9 mouse cellular contexts compared by ENCODE assay signal in genomic region chr5:81021864-81022305, GRCm38 (mm10). TPM values are rescaled to one million over a fixed set of nuclear protein-coding genes. Genes with fewer than 3 reads are reported as not detected.
A peak's percentile ranks its signal among the peaks of the same experiment; 100 is the strongest.
DNase-seq lines count a peak whose midpoint lies in the region; ATAC-seq and TF ChIP-seq lines count a peak whose summit lies in the region.
"Had no signal": no experiment of that assay in that cellular context is flagged by ENCODE, and none has a peak within 500 bp of the region (broad histone marks: within the 10 kb centered on the region; RNA-seq: fewer than 3 reads in every experiment).

No protein-coding gene starts in this region.

- H3K36me3 ChIP-seq in heart, embryonic 11.5 days (ENCODE audit: control insufficient read depth, insufficient read depth, low read length), result no peaks in the 10 kb centered on the region
- H3K36me3 ChIP-seq in forebrain, embryonic 10.5 days (replicated peaks), result no peaks in the 10 kb centered on the region
- H3K36me3 ChIP-seq in hindbrain, postnatal 0 days (ENCODE audit: insufficient read depth, low read length), result no peaks in the 10 kb centered on the region
- no peaks in the 10 kb centered on the region for H3K36me3 ChIP-seq in liver, embryonic 16.5 days (ENCODE audit: control insufficient read depth, insufficient read depth)

- TF ChIP-seq CTCF in hindbrain, postnatal 0 days (IDR thresholded peaks at IDR 0.05; ENCODE audit: low read depth), result 0 out of 2 replicates have a peak, but pooled peaks have one; percentile 4

- peak overlapping the region; percentile 79 for H3K9ac ChIP-seq in heart, embryonic 11.5 days (ENCODE audit: low read depth, low read length)
- H3K9ac ChIP-seq in hindbrain, postnatal 0 days (replicated peaks; ENCODE audit: low read length), result peak overlapping the region; percentile 79
- no peak overlapping the region for H3K9ac ChIP-seq in liver, embryonic 16.5 days (ENCODE audit: low read depth, low read length)

- no peak overlapping the region for H3K27ac ChIP-seq in heart, embryonic 11.5 days (ENCODE audit: low read depth, low read length)
- peak overlapping the region; percentile 96 for H3K27ac ChIP-seq in forebrain, embryonic 10.5 days
- peak overlapping the region; percentile 99 for H3K27ac ChIP-seq in hindbrain, postnatal 0 days
- no peak overlapping the region for H3K27ac ChIP-seq in liver, embryonic 16.5 days (ENCODE audit: low read length)

- ATAC-seq in heart, embryonic 11.5 days (replicated peaks; ENCODE audit: insufficient number of reproducible peaks, low FRiP score, low TSS enrichment), result no peak
- no peak for ATAC-seq in hindbrain, postnatal 0 days
- no peak for ATAC-seq in liver, embryonic 16.5 days (ENCODE audit: low read depth)

- peak overlapping the region; percentile 73 for H3K4me3 ChIP-seq in heart, embryonic 11.5 days (ENCODE audit: low read depth, low read length)
- H3K4me3 ChIP-seq in forebrain, embryonic 10.5 days, result peak overlapping the region; percentile 82
- peak overlapping the region; percentile 86 for H3K4me3 ChIP-seq in hindbrain, postnatal 0 days (ENCODE audit: low read length)
- H3K4me3 ChIP-seq in liver, embryonic 16.5 days (ENCODE audit: low read depth, low read length), result peak overlapping the region; percentile 55

- H3K27me3 ChIP-seq in heart, embryonic 11.5 days (ENCODE audit: control insufficient read depth, insufficient read depth, low read length), result peaks cover 5% of the 10 kb centered on the region; the same call in 1 of the 2 replicates
- peaks cover 69% of the 10 kb centered on the region for H3K27me3 ChIP-seq in forebrain, embryonic 10.5 days (ENCODE audit: poor library complexity, severe bottlenecking)
- H3K27me3 ChIP-seq in hindbrain, postnatal 0 days (ENCODE audit: insufficient read depth, low read length), result no peaks in the 10 kb centered on the region
- H3K27me3 ChIP-seq in liver, embryonic 16.5 days (ENCODE audit: control insufficient read depth, insufficient read depth, low read depth, low read length), result peaks cover 42% of the 10 kb centered on the region

- no peaks in the 10 kb centered on the region for H3K9me3 ChIP-seq in heart, embryonic 11.5 days (replicated peaks; ENCODE audit: control insufficient read depth, low read length)
- H3K9me3 ChIP-seq in forebrain, embryonic 10.5 days, result no peaks in the 10 kb centered on the region
- H3K9me3 ChIP-seq in hindbrain, postnatal 0 days (ENCODE audit: low read length), result no peaks in the 10 kb centered on the region
- no peaks in the 10 kb centered on the region for H3K9me3 ChIP-seq in liver, embryonic 16.5 days (replicated peaks; ENCODE audit: control insufficient read depth, low read length)

- H3K4me2 ChIP-seq in heart, embryonic 11.5 days, result peak overlapping the region; percentile 92
- peak overlapping the region; percentile 74 for H3K4me2 ChIP-seq in hindbrain, postnatal 0 days (ENCODE audit: low read depth, low read length)
- peak overlapping the region; percentile 27; the same call in 1 of the 2 replicates for H3K4me2 ChIP-seq in liver, embryonic 16.5 days (ENCODE audit: low read depth, low read length)

- WGBS in heart, embryonic 11.5 days (ENCODE audit: insufficient replicate concordance), result 2% methylated on average over 21 of the region's 21 CpGs
- under 1% methylated on average over 21 of the region's 21 CpGs for WGBS in forebrain, embryonic 10.5 days
- under 1% methylated on average over 21 of the region's 21 CpGs for WGBS in hindbrain, postnatal 0 days
- WGBS in liver, embryonic 16.5 days (ENCODE audit: insufficient replicate concordance), result 4% methylated on average over 21 of the region's 21 CpGs

- DNase-seq in heart, postnatal 10 days, result no peak
- peak; percentile 9 for DNase-seq in WW6 (ENCODE audit: low read depth, low spot score)
- peak; percentile 59 for DNase-seq in forebrain, embryonic 10.5 days (ENCODE audit: extremely low spot score, low spot score)
- no peak for DNase-seq in hindbrain, postnatal 0 days (ENCODE audit: low spot score)
- peak; percentile 41 for DNase-seq in right cerebral cortex, postnatal 4 days
- no peak for DNase-seq in MN1 (ENCODE audit: low spot score)

- H3K4me1 ChIP-seq in heart, embryonic 11.5 days (ENCODE audit: control insufficient read depth, insufficient read depth, low read length), result peaks cover 12% of the 10 kb centered on the region
- peaks cover 48% of the 10 kb centered on the region for H3K4me1 ChIP-seq in forebrain, embryonic 10.5 days
- H3K4me1 ChIP-seq in hindbrain, postnatal 0 days (ENCODE audit: insufficient read depth, low read length), result no peaks in the 10 kb centered on the region; the same call in 1 of the 2 replicates
- no peaks in the 10 kb centered on the region for H3K4me1 ChIP-seq in liver, embryonic 16.5 days (ENCODE audit: control insufficient read depth, low read depth, low read length)

- intact Hi-C loops in heart, postnatal 10 days (cut with DNase I), result loop anchor here (5.0 kb wide), 2 partner anchors 50 to 500 kb away; no protein-coding TSS in a partner anchor

RNA-seq across cellular contexts. Expression of gene Adgrl3, which starts 1.9 kb away (rescaled TPM):
- 9.5 and 9.9 TPM in 2 replicates for polyA plus RNA-seq in heart, embryonic 11.5 days (2014; fragmentation: Nextera tagmentation; extraction: Ambion mirVana)
- 1 to 10 TPM; 8.8 to 9.1 TPM for total RNA-seq in heart, postnatal 10 days (2021)
- 7.5 and 9.4 TPM in 2 replicates for polyA plus RNA-seq in forebrain, embryonic 10.5 days (2016; fragmentation: Nextera tagmentation; extraction: Ambion mirVana)
- 186 and 196 TPM in 2 replicates for total RNA-seq in hindbrain, postnatal 0 days (2014; rRNA removed)
- 50.1 and 52.7 TPM in 2 replicates for polyA plus RNA-seq in hindbrain, postnatal 0 days (2015; fragmentation: Nextera tagmentation; extraction: Ambion mirVana)
- 0.76 and 0.89 TPM in 2 replicates for polyA plus RNA-seq in liver, embryonic 16.5 days (2015; fragmentation: Nextera tagmentation; extraction: Ambion mirVana)
- total RNA-seq: hematopoietic stem cell, adult 5-6 weeks had no signal

Comparison
In these comparisons a context has a peak if more than half of its experiments do, and no peak if none do; other contexts are left out.
1. H3K27ac ChIP-seq: peak in forebrain, embryonic 10.5 days (single experiment) and hindbrain, postnatal 0 days (single experiment); none in heart, embryonic 11.5 days (single experiment) and liver, embryonic 16.5 days (single experiment).
2. H3K4me2 ChIP-seq: peak in every context shown above with its lines; median percentile 92 in heart, embryonic 11.5 days; 74 in hindbrain, postnatal 0 days; 27 in liver, embryonic 16.5 days.
3. DNase-seq: peak in WW6 (single experiment), forebrain, embryonic 10.5 days (single experiment) and right cerebral cortex, postnatal 4 days (single experiment); none in heart, postnatal 10 days (0 of 2), hindbrain, postnatal 0 days (single experiment) and MN1 (single experiment).
4. Peak in every context shown above with its lines, with median percentiles within 50 percentile points of each other: H3K4me3 ChIP-seq.